Mouse (Mus musculus) kidney, embryonic 16.5 days (tissue): ENCODE data around the gene Rab2b. TPM values are rescaled to one million over a fixed set of nuclear protein-coding genes. Genes with fewer than 3 reads are reported as not detected.
"Not testable (repeated sequence)": the region's sequence is repeated elsewhere in the genome, so short reads cannot be mapped to it uniquely, and the experiment has no call there.

Source experiments
- ATAC-seq: fragments of 200-750 bp; cut with Nextera tagmentation; 2 replicates; pipeline ENCODE4 v1.8.0; 2017; ENCODE audit warnings: moderate TSS enrichment; ENCODE audit not compliant: low FRiP score, low TSS enrichment
- H3K27ac ChIP-seq: fragments of 300-500 bp; sonication (generic); 2 replicates; pipeline ENCODE4 v1.5.1; 2014; ENCODE audit warnings: low read length
- H3K27me3 ChIP-seq: fragments of 300-500 bp; sonication (generic); 2 replicates; pipeline ENCODE4 v1.6.1; 2014; ENCODE audit warnings: low read length, control low read depth, mixed read lengths; ENCODE audit not compliant: insufficient read depth
- H3K36me3 ChIP-seq: fragments of 300-500 bp; sonication (generic); 2 replicates; pipeline ENCODE4 v1.6.1; 2014; ENCODE audit warnings: low read length, control low read depth, mixed read lengths; ENCODE audit not compliant: insufficient read depth
- H3K4me1 ChIP-seq: fragments of 300-500 bp; sonication (generic); 2 replicates; pipeline ENCODE4 v1.6.1; 2014; ENCODE audit warnings: low read length, control low read depth, mixed read lengths; ENCODE audit not compliant: insufficient read depth
- H3K4me2 ChIP-seq: fragments of 300-500 bp; sonication (generic); replicated peaks from 2 replicates; pipeline ENCODE4 v1.6.1; 2014; ENCODE audit warnings: low read depth, low read length
- H3K4me3 ChIP-seq: fragments of 300-500 bp; sonication (generic); 2 replicates; pipeline ENCODE4 v1.5.1; 2014; ENCODE audit warnings: mild to moderate bottlenecking, low read length
- H3K9ac ChIP-seq: fragments of 300-500 bp; sonication (generic); replicated peaks from 2 replicates; pipeline ENCODE4 v1.6.1; 2014; ENCODE audit warnings: low read length
- H3K9me3 ChIP-seq: fragments of 300-500 bp; sonication (generic); 2 replicates; pipeline ENCODE4 v1.6.1; 2016; ENCODE audit warnings: low read length, control low read depth
- WGBS: fragments of 180-500 bp; shearing (Covaris S2); extraction: QIAGEN DNeasy Blood & Tissue Kit; methylation state at CpG from one replicate; pipeline ENCODE4 v1.1.7; 2014; 5-methylcytosine and 5-hydroxymethylcytosine counted together
- polyA plus RNA-seq: library from polyadenylated mRNA; unstranded; fragments of >200 nt; fragmentation: Nextera tagmentation; extraction: Ambion mirVana; gene quantifications from 2 replicates; pipeline ENCODE4 v1.2.1, GENCODE M21; 2015

The Rab2b gene
- polyA plus RNA-seq, 1 experiment from 2014 or later, result 23.3 TPM

- Histone ChIP-seq H3K9ac (peak overlapping the region; percentile 94; the same call in 1 of the 2 replicates), H3K4me3 (peak overlapping the region; percentile 88), H3K4me2 (peak overlapping the region; percentile 72), H3K27me3 (no peaks in the 10 kb centered on the region), H3K4me1 (peaks cover 39% of the 10 kb centered on the region), H3K27ac (peak overlapping the region; percentile 97), H3K36me3 (peaks cover 47% of the 10 kb centered on the region), H3K9me3 (peaks cover 6% of the 10 kb centered on the region; the same call in 1 of the 2 replicates)
- ATAC-seq, result no peak
- 46% methylated on average over 8 of the region's 8 CpGs for WGBS
Measured at GRCm38 (mm10) chr14:52314808-52315150, 35.4 kb upstream of the Rab2b start.

DNA sequence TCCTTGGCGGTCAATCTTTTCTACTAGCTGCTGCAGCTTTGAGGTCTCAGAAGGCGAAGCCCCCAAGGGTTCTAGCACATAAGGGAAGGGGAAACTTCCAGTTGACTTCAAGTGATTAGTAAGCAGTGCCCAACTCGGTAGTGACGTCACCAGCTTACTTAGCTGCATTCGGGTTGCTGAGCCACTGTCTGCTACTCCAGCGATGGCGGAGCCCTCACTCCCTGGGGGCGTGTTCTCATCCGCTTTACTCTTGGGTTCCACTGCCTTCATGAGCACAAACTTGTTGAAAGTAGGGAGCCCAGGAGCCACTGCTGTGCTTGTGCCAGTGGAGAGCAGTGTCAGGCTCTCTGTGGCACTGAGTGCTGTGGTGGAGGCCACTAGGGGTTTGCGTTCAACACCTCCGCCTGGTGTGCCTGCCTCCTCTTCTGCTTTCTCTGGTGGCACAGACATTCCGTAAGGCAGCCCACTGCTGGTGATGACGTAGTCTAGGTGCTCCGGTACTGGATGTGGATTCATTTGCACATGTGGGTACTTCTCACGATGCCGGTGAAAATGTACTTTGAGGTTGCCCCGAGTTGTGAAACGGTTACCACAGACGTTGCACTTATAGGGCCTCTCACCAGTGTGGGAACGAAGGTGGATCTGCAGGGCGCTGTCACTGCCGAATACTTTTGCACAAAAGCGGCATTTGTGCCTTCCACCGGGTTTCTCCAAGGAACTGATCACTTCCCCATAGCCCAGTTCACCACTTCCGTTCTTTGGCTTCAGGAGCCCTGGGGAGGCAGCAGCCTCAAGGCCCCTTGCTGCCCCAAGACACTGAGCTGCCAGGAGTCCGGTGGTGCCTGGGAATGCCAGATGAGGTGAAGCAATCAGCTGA lies 34.8 kb upstream of the Rab2b start:
- 86% methylated on average over 26 of the region's 26 CpGs for WGBS
- peaks cover 39% of the 10 kb centered on the region for H3K4me1 ChIP-seq
- H3K36me3 ChIP-seq, result peaks cover 47% of the 10 kb centered on the region
- ATAC-seq, result no peak
- H3K27ac ChIP-seq, result no peak overlapping the region
- H3K9ac ChIP-seq, result 0 out of 2 replicates have a peak overlapping the region, but pooled peaks have one; percentile 94
- H3K4me2 ChIP-seq, result peak overlapping the region; percentile 72
- H3K9me3 ChIP-seq, result peaks cover 6% of the 10 kb centered on the region; the same call in 1 of the 2 replicates
- H3K4me3 ChIP-seq, result peak overlapping the region; percentile 88
- no peaks in the 10 kb centered on the region for H3K27me3 ChIP-seq

GRCm38 (mm10) chr14:52310906-52311305 lies 31.6 kb upstream of the Rab2b start:
- ATAC-seq, result no peak
- Histone ChIP-seq H3K4me2 (no peak overlapping the region), H3K9ac (no peak overlapping the region), H3K36me3 (peaks cover 47% of the 10 kb centered on the region), H3K27ac (no peak overlapping the region), H3K9me3 (peaks cover 6% of the 10 kb centered on the region; the same call in 1 of the 2 replicates), H3K4me3 (no peak overlapping the region), H3K4me1 (peaks cover 35% of the 10 kb centered on the region), H3K27me3 (no peaks in the 10 kb centered on the region)
- 95% methylated on average over 2 of the region's 2 CpGs for WGBS

- H3K27ac ChIP-seq, ATAC-seq, H3K4me3 ChIP-seq, H3K9ac ChIP-seq, H3K27me3 ChIP-seq, H3K4me2 ChIP-seq, H3K9me3 ChIP-seq: not testable (repeated sequence)
- peaks cover 35% of the 10 kb centered on the region for H3K4me1 ChIP-seq
- 96% methylated on average over 5 of the region's 6 CpGs for WGBS
- peaks cover 47% of the 10 kb centered on the region for H3K36me3 ChIP-seq
Measured at GRCm38 (mm10) chr14:52310343-52310742, 31.0 kb upstream of the Rab2b start.

GRCm38 (mm10) chr14:52306100-52306499 lies 26.8 kb upstream of the Rab2b start:
- no peak for ATAC-seq
- H3K27ac ChIP-seq, result no peak overlapping the region
- no peak overlapping the region for H3K4me3 ChIP-seq
- H3K4me1 ChIP-seq, result peaks cover 8% of the 10 kb centered on the region; the same call in 1 of the 2 replicates
- H3K27me3 ChIP-seq, result no peaks in the 10 kb centered on the region
- H3K9ac ChIP-seq, result no peak overlapping the region
- peaks cover 6% of the 10 kb centered on the region; the same call in 1 of the 2 replicates for H3K9me3 ChIP-seq
- peaks cover 8% of the 10 kb centered on the region for H3K36me3 ChIP-seq
- 91% methylated on average over 2 of the region's 2 CpGs for WGBS
- no peak overlapping the region for H3K4me2 ChIP-seq

DNA sequence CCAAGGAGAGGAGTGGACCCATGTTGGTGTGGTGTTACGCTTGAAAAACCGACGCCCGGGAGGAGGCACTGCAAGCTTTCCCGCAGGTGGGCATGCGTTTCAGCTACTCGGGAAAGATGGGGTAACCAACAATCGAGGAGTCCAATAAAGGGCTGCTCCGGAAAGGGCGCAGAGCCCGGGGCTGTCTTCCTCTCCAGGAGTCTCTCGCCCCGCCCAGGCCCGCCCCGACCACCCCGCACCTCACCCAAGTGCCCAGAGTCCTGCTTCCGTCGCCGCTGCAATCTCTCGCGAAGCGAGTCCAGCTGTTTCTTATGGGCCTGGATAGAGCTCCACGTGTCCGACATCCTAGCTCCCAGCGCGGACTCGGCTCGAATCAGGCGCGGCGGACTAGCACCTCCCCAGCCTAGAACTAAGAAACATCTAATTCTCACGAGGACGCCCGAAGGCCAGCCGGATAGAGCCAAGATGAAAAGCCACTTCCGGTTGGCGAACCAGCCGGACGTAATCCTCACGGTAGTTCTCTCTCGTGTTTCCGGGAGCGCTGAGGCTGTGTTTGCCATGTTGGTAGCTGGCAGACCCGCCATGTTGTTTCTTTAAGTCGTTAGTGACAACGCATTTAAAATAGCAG lies 25.4 kb upstream of the Rab2b start, which contains the start of gene Mettl3:
Gene Mettl3, minus strand, starts transcription at position 485 of the 628 bp plus-strand sequence.
- Histone ChIP-seq H3K9me3 (no peaks in the 10 kb centered on the region), H3K4me1 (peaks cover 8% of the 10 kb centered on the region; the same call in 1 of the 2 replicates), H3K27me3 (no peaks in the 10 kb centered on the region), H3K4me2 (peak within 1 kb of the TSS; percentile 59), H3K4me3 (peak within 1 kb of the TSS; percentile 84), H3K27ac (peak within 1 kb of the TSS; percentile 97), H3K9ac (peak within 1 kb of the TSS; percentile 82), H3K36me3 (peaks cover 8% of the 10 kb centered on the region)
- ATAC-seq, result peak; percentile 96
- WGBS, result under 1% methylated on average over 46 of the region's 46 CpGs

DNA sequence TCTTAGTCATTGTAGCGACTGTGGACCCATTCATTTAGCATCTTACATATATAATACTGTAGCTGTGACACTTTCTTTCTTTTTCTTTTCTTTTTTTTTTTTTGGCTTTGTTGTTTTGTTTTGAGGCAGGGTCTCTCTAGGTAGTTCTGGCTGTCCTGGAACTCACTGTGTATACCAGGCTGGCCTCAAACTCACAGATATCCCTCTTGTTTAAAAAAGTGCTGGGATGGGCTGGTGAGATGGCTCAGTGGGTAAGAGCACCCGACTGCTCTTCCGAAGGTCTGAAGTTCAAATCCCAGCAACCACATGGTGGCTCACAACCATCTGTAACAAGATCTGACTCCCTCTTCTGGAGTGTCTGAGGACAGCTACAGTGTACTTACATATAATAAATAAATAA lies 24.2 kb upstream of the Rab2b start:
- H3K9ac ChIP-seq, H3K4me1 ChIP-seq, H3K9me3 ChIP-seq, H3K27me3 ChIP-seq, H3K27ac ChIP-seq, H3K4me3 ChIP-seq, ATAC-seq: not testable (repeated sequence)
- 94% methylated on average over 3 of the region's 3 CpGs for WGBS
- Histone ChIP-seq H3K36me3 (peaks cover 18% of the 10 kb centered on the region), H3K4me2 (peak overlapping the region; percentile 59; the same call in 1 of the 2 replicates)

- no peak overlapping the region for H3K4me3 ChIP-seq
- 67% methylated on average over 6 of the region's 6 CpGs for WGBS
- H3K9me3 ChIP-seq, result no peaks in the 10 kb centered on the region
- ATAC-seq, result peak; percentile 44; the same call in 1 of the 2 replicates
- no peak overlapping the region for H3K27ac ChIP-seq
- no peak overlapping the region for H3K4me2 ChIP-seq
- H3K4me1 ChIP-seq, result no peaks in the 10 kb centered on the region
- peaks cover 64% of the 10 kb centered on the region for H3K36me3 ChIP-seq
- H3K27me3 ChIP-seq, result no peaks in the 10 kb centered on the region
- H3K9ac ChIP-seq, result no peak overlapping the region
Measured at GRCm38 (mm10) chr14:52295558-52296264, 16.4 kb upstream of the Rab2b start.

- peaks cover 33% of the 10 kb centered on the region for H3K36me3 ChIP-seq
- 95% methylated on average over 3 of the region's 3 CpGs for WGBS
- H3K4me2 ChIP-seq, result no peak overlapping the region
- no peak overlapping the region for H3K27ac ChIP-seq
- no peak overlapping the region for H3K9ac ChIP-seq
- ATAC-seq, result no peak
- no peaks in the 10 kb centered on the region for H3K27me3 ChIP-seq
- H3K9me3 ChIP-seq, result no peaks in the 10 kb centered on the region
- H3K4me3 ChIP-seq, result no peak overlapping the region
- H3K4me1 ChIP-seq, result peaks cover 7% of the 10 kb centered on the region
Measured at GRCm38 (mm10) chr14:52284191-52284590, 4.8 kb upstream of the Rab2b start.
